In genomic region chr11:88046323-88046937, GRCm38 (mm10) we compare ENCODE assay signal across 1 mouse cellular context.
TF ChIP-seq lines count a peak whose summit lies in the region.

No protein-coding gene starts in this region.

TF ChIP-seq in CH12.LX, 34 proteins besides CTCF, POLR2A, EP300 and RAD21:
- no peak for TF ChIP-seq JUND (conservative IDR thresholded peaks at IDR 0.05; ENCODE audit: low read depth, low read length)
- TF ChIP-seq GABPA (IDR thresholded peaks at IDR 0.05; ENCODE audit: insufficient replicate concordance, low read depth, low read length) = no peak
- no peak for TF ChIP-seq ZNF384 (IDR thresholded peaks at IDR 0.05; ENCODE audit: low read depth, low read length)
- no peak for TF ChIP-seq TCF12 (IDR thresholded peaks at IDR 0.05; ENCODE audit: low read depth, low read length)
- peak; percentile 98 for TF ChIP-seq TBP (conservative IDR thresholded peaks at IDR 0.05; ENCODE audit: low read depth, low read length)
